Mouse (Mus musculus): ENCODE measurements around the gene Eef1akmt2. TPM values are rescaled to one million over a fixed set of nuclear protein-coding genes. Genes with fewer than 3 reads are reported as not detected.
A peak's percentile ranks its signal among the peaks of the same experiment; 100 is the strongest.

The Eef1akmt2 gene
- total RNA-seq (2014; fragmentation: Nextera tagmentation), result 23.3 and 40.6 TPM in 2 replicates
- total RNA-seq (2017), result 31.8 and 80.4 TPM in 2 replicates

DNA sequence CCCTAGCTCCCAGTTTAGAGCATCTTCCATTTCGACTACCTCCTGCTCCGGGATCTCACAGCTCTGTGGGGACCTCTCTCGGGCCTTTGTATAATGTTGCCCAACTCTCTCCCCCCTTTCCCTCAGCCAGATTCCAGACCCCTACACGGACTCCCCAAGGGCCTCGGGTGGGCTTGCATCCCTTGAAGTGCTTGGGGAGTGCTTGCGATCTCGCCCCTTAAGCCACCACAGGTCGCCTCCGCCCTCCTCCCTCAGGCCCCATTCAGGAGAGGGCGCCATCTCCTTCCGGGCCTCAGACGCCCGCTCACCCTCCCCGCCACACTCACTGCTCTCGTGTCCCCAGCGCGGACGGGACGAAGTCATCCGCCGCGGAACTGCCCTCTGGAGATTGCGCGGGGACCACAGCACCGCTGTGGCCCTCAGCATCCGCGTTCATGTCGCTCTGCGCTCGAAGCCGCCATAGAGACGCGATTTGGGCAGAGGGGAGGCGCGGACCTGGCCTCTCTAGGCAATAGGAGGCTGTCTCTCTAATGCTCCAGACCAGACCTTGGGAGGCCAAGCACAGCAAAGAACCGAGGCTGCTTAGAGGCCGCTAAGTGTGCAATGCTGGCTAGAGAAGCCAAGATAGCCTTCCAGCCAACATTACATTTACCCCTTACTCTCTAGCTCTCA is at the start of gene Eef1akmt2:
TSS of gene Eef1akmt2 (minus strand) at position 501 of the 672 bp plus-strand sequence.
- ATAC-seq (replicated peaks; ENCODE audit: low FRiP score, low TSS enrichment, poor library complexity, severe bottlenecking), result peak; percentile 96

DNA sequence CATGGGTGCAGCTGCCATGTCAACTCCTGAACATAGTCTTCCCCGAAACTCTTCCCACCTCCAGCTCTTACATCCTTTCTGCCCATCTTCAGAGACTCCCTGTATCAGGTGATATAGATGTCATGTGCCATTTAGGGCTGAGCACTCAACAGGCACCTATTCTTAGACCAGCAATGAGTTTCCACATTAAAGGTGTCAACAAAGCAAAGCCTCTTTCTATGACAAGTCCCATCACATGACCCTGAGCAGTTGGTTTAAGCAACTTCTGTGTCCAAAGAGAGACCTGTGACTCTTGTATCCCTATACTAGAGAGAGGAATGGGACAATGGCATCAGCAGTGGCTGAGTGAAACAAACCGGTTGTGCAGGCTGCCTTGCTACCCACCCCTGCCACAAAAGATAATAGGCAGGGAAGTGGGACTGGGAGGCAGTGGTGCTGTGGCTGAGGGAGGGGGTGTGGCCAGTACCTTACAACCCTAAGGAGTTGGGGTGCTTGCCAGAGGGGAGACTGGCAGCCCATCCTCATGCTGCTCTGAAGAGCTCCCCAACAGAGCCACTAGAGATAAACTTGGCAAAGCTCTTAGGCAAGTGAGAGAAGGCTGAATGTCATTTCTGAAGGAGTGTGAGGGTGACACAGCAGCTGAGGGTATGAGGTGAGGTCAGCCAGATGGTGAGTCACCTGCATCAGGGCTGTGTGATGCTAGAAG is 48.5 kb upstream of the Eef1akmt2 start:
- ATAC-seq (replicated peaks; ENCODE audit: low FRiP score, low TSS enrichment, poor library complexity, severe bottlenecking), result peak; percentile 77

DNA sequence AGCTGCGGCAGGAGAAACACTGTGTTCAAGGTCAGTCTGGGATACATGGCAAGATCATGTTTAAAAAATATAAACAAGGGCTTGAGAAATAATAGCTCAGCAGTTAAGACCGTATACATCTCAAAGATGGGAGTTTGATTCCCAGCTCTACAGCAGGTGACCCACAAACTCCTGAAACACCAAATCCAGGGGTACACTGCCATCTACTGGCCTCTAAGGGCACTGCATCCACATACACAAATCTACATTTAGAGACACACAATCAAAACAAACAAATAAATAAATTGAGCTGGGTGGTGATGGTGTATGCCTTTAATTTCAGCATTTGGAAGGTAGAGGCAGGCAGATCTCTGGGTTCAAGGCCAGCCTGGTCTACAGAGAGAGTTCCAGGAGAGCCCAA is 45.8 kb upstream of the Eef1akmt2 start:
- ATAC-seq (replicated peaks; ENCODE audit: low FRiP score, low TSS enrichment, poor library complexity, severe bottlenecking), result peak; percentile 29; the same call in 1 of the 2 replicates

DNA sequence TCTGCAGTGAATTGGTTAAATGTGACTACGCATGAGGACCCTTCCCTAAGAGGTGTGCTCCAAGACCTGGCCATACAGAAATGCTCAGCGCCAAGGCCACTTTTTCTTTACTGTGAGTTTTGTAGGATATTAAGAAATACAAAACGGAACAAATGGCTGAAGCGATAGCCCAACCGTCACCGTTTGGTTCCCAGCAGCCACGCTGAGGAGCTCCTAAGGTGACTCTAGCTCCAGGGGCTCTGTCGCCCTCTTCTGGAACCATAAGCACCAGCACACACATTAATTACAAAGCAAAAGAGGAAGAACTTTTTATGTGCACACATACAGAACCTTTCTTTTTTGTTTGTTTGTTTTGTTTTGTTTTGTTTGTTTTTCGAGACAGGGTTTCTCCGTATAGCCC is 44.8 kb upstream of the Eef1akmt2 start:
- ATAC-seq (replicated peaks; ENCODE audit: low FRiP score, low TSS enrichment, poor library complexity, severe bottlenecking), result no peak

DNA sequence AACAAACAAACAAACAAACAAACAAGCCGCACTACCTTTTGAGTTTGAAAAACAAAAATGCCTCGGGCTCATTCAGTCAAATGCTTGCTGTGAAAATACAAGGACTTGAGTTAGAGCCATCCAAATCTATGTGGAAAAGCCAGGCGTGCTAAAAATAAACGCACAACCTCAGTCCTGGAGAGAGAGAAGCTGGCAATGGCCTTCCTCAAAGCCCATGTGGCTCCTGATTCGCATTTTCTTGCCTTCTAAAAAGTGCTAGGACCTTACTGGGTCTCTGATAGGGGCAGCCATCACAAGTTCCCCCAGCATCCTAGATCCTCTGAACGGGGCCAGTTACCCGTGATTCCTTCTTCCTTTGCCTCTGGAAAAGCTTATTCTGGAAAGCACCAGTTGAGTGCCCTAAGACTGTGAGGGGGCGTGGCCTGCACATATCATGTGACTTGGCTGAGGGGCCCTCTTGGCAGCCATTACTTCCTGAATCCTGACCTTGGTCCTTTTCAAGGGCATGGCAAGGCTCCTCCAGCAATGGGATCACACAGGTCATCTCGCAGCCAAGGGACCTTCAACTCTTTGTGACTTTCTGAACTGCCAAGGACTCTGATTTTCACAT is 43.8 kb upstream of the Eef1akmt2 start:
- ATAC-seq (replicated peaks; ENCODE audit: low FRiP score, low TSS enrichment, poor library complexity, severe bottlenecking), result no peak

DNA sequence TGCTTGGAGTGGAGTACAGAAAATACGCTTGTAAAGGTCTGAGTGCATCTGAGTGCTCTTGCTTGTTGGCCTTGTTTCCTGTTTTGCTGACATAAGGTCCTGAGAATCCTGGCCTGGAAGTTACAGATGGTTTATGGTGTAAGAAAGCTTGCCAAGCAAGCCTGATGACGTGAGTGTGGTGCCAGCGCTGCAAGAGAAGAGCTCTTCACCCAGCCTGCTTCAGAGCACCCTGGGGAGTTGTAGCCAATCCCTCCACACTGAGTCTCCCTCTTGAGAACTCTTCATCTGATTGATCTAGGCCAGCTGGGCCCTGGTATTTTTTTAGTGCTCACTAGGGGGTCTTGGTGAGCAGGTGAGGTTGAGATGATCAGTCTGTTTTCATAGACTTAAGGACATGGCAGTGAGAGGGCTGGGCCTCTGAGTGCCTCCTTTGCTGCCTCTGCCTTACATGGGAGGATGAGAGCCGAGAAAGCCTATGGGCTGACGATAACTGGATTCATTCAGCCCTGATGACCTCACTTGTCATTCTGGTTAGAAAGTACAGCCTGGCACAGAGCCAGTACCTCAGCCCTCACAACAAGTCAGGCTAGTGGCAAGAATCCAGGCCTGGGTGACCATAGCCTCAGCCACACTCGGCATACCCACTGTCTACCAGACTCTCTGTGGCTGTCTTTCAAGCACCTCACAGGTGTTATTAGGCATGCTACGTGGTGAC is 42.5 kb upstream of the Eef1akmt2 start:
- ATAC-seq (replicated peaks; ENCODE audit: low FRiP score, low TSS enrichment, poor library complexity, severe bottlenecking), result no peak

DNA sequence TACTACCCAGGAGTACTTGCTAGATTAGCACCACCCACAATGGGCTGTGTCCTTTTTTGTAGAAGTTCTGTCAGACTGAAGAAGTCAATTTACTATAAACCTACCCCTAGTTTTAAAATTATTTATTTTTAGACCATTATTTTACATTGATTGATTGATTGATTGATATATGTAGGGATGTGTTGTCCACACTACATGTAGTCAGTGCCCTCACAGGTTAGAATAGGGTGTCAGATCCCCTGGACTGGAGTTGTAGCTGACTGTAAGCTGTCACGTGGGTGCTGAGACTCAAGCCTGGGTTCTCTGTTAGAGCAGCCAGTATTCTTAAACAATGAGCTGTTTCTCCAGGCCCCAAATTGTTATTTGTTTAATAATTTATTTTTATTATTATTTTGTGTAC is 40.9 kb upstream of the Eef1akmt2 start:
- no peak for ATAC-seq (replicated peaks; ENCODE audit: low FRiP score, low TSS enrichment, poor library complexity, severe bottlenecking)

DNA sequence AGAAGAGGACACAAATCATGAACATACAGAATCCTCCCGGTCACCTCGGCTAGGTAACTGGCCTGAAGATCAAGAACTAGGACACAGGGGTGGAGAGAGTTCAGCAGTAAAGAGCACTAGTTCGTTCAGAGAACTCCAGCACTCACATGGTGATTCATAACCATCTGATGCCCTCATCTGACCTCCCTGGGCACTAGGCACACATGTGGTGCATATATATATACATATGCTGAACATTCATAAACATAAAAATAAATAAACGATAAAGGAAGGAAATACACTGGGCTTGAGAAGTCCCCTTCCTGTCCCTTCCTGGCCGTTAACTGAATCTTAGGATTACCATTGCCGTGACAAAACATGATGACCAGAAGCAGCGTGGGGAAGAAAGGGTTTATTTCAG is 40.3 kb upstream of the Eef1akmt2 start:
- ATAC-seq (replicated peaks; ENCODE audit: low FRiP score, low TSS enrichment, poor library complexity, severe bottlenecking), result no peak

DNA sequence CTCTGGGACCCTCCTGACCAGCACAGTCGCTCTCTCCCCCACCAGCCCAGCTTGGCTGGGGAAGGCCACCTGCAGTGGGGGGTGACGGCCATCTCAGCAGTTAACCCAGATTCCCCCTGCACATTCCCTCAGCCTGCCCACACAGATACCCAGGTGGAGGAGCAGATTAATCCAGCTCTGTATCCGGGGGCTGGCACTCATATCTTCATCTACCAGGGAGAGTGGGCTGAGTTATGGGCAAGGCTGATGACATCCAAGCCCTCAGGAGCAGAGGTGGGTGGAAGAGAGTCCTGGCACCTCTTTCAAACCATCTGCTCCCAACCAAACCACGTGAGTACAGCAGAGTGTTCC is 39.8 kb upstream of the Eef1akmt2 start:
- ATAC-seq (replicated peaks; ENCODE audit: low FRiP score, low TSS enrichment, poor library complexity, severe bottlenecking), result peak; percentile 28

DNA sequence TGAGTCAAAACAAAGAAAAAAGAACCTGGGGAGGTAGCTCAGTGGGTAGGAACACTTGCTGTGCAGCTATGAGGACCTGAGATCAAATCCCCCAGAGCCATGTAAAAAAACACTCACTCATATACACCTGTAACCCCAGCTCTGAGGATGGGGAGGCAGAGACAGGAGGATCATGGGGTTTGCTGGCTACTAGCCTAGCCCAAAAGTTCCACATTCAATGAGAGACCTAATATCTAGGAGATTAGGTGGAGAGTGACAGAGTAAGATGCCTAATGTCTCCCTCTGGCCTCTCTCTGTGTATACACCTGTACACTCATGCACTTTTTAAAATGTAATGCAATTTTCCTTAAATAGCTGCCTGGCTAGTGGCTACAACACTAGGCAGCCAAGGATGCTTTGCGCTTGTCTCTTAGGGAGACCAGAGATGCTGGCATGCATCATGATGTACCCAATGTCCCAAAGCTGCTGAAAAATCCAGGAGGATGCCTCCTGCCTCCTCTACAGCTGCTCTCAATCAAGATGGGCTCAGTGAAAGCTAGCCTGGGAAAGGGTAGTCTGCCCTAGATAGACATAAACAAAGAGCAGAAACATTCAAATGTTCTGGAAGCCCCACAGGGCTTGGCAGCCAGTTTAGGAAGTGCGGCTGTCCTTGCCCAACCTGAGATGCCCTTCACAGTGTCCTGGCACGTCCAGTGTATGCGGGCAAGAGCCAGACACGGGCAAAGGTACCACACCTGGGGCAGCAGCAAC is 39.3 kb upstream of the Eef1akmt2 start:
- no peak for ATAC-seq (replicated peaks; ENCODE audit: low FRiP score, low TSS enrichment, poor library complexity, severe bottlenecking)

DNA sequence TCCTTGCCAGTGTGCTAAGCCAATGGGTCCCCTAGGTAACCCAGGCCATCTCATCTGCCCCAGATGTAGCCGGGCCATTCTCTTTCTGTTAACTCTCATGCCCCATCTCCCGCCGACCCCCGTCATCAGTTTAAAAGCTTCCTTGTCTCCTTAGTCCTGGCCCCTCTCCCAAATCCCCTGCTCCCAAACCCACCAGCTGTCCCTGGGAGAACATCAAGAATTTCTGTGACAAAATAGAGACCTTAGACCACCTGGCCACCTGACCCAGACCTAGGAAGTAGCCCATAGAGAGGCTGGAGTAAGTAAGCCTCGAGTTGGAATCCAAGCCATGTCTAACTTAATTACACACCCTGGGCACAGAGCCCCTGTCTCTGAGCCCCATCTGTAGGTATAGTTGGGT is 37.7 kb upstream of the Eef1akmt2 start:
- ATAC-seq (replicated peaks; ENCODE audit: low FRiP score, low TSS enrichment, poor library complexity, severe bottlenecking), result no peak

DNA sequence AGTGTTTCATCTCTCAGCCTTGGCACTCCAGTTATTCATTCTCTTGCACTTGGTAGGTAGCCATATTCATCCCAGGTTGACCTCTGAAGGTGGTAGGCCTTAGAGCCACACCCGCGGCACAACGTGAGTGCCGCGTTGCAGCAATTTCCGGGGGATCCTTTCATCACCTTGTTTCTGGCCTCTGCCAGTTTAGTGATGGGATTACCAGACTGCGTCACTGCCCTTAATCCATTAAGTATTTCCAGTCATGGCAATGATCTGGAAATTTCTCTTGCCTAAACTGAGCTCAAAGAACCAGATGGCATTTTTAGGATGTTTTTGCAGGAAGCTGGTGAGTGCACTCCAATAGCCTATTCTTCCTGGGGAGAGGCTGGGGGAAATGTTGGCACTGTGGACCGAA is 37.2 kb upstream of the Eef1akmt2 start:
- ATAC-seq (replicated peaks; ENCODE audit: low FRiP score, low TSS enrichment, poor library complexity, severe bottlenecking), result no peak

DNA sequence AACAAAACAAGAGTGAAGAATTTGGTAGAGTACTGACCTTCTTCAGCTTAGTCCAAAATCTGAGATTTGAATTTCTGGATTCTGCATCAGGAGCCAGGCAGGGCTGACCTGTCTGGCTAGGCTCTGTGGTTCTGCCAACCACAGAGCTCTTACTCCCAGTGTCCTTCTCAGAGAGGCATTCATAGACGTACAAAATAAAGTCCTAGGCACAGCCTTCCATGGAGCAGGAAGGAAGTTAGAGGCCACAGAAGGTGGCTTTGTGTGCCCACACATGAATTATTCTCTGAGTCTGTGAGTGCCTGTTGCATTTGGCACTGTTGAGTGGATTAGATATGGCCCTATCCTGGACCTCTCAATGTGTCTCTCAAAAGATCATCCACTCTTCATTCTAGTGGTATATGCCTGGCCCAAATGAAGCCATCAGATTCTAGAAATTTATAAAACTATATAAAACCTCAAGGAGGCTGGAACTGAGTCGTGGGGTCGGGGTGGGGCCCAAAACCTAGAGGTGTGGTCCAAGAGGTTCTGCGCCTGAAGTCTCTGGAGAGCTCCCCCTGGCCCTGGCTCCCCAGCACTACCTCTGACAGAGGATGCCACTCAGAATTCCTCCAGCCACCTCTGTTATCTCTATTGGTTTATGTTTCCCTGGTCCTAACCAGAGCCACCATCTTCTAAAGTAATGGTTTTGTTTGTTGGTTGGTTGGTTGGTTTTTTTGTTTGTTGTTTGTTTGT is 36.2 kb upstream of the Eef1akmt2 start:
- peak; percentile 65; the same call in 1 of the 2 replicates for ATAC-seq (replicated peaks; ENCODE audit: low FRiP score, low TSS enrichment, poor library complexity, severe bottlenecking)

DNA sequence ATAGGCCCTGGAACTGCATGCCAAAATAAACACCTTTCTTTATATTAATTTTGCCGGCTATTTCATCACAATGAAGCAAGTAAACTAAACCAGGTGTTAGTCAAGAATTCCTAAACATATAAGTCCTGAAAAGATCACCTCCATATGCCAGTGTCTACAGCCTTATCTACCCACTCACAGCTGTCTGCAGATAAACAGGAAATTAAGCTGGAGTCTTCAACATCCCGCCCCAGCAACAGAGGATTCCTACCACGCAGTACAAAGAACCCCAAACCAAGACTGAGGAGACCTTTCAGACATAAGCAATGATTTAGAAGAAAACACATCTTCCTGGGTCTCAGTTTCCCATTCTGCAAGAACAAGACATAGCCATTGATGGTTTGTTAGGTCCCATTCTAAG is 35.6 kb upstream of the Eef1akmt2 start:
- ATAC-seq (replicated peaks; ENCODE audit: low FRiP score, low TSS enrichment, poor library complexity, severe bottlenecking), result 0 out of 2 replicates have a peak, but pooled peaks have one; percentile 25

DNA sequence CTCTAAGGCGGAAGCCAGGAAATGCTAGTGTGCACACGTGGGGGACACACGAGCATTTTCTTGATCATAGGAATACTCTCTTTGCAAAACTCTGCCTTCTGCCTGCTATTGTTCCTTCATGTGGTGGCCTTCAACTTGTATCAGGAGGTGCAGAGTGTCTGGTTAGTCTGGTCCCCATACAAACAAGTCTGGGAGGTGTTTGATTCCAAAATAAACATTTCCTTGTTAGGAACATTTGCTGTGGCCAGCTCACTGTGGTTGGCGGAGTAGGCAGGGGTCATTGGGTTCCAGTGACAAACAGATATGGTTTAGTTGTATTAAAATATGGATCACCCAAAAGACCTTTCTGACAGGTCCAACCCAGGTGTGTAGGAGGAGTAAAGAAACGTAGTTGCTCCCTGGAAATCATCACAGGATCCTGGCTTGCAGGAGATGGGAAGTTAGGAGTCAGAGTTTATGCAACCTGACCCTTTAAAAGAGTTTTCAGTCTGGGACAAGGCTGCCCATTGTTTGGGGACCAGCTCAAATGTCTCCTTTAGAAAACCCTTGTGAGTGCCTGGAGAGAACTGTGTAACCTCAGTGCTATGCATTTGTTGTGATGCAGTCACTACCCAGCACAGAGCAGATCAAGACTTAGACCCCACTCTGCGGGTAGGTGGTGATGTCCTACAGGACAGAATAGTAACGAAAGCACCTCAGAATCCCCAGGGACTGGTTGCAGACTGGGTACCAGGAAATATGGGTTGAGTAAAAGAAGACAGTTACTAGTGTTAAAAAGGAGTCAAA is 34.7 kb upstream of the Eef1akmt2 start:
- ATAC-seq (replicated peaks; ENCODE audit: low FRiP score, low TSS enrichment, poor library complexity, severe bottlenecking), result no peak

DNA sequence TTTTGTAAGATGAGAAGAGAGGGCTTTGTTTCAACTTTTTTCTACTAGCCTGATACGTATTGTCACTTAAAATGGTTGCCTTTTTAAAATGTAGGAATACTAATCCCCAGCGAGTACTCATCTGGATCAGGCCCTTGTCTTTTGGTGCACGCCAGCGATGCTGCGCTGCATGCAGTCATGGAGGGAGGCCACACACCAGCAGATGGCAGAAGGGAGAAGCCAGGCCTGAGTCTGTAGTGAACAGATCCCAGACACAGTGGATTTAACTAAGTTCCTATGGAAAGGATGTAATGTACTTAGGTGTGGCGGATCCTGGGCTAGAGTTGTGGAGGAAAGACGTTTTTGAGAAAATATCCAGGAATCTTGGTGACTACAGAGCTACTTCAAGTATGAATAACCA is 31.6 kb upstream of the Eef1akmt2 start:
- ATAC-seq (replicated peaks; ENCODE audit: low FRiP score, low TSS enrichment, poor library complexity, severe bottlenecking), result no peak

DNA sequence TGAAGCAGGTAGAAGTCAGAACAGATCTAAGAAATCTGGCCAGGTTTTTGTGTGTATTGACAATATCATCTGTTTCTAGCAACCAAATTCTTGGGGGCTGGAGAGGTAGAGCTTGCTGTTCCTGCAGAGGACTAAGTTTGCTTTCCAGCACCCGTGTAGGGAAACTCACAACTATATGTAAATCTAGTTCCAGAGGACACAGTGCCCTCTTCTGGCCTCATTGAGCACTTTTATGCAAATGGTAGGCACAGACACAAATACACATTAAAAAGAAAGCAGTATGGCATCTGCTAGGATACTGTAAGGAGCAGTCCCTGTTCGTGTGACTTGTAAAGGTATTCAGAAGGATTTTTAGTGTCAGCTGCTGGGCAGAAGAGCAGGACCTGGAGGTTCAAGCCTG is 29.9 kb upstream of the Eef1akmt2 start:
- peak; percentile 69 for ATAC-seq (replicated peaks; ENCODE audit: low FRiP score, low TSS enrichment, poor library complexity, severe bottlenecking)

DNA sequence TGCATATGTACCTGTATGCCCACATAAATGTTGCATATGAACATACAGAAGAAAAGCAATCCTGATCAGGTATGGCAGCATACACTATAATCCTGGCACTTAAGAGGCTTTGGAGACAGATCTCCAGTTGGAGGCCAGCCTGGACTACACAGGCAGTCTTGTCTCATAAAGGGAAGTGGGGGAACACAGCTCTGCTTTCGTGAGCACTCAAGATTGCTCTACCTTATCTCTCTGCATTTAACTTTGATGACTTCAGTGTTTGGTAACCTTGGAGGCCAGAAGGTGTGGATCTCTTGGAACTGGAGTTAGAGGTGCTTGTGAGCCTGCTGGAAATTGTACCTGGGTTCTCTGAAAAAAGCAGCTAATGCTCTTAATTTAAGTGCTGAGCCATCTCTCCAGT is 27.8 kb upstream of the Eef1akmt2 start:
- ATAC-seq (replicated peaks; ENCODE audit: low FRiP score, low TSS enrichment, poor library complexity, severe bottlenecking), result no peak

All from megakaryocyte-erythroid progenitor cell, adult 5-6 weeks (primary cell).